Mouse (Mus musculus): Measurements from ENCODE around the gene Mlec.

The Mlec gene

DNA sequence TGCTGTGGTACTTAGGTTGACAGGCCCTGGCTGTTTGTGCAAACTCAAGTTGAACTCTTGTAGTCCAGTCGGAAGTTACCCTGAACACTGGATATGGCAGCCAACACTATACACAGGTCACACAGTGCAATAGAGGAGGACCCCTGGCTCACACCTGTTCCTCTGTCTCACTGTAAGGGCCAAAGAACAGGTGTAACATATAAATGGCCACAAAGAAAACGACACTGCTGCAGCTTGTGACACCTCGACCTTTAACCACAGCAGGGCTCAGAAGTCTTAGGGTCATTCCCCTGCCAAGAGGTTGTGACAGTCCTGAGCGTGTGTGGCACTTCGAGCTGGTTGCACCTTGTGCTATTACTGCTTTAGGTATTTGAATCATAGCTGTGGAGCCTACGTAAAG lies 57.5 kb downstream of the Mlec start:
- Histone ChIP-seq H3K27me3 (ENCODE audit: control insufficient read depth, insufficient read depth, low read length, poor library complexity, severe bottlenecking) (no peaks in the 10 kb centered on the region), H3K36me3 (ENCODE audit: control insufficient read depth, insufficient read depth, low read length, poor library complexity, severe bottlenecking) (peaks cover 5% of the 10 kb centered on the region; the same call in 1 of the 2 replicates)
- no peak for DNase-seq (ENCODE audit: low read depth, low spot score)

DNA sequence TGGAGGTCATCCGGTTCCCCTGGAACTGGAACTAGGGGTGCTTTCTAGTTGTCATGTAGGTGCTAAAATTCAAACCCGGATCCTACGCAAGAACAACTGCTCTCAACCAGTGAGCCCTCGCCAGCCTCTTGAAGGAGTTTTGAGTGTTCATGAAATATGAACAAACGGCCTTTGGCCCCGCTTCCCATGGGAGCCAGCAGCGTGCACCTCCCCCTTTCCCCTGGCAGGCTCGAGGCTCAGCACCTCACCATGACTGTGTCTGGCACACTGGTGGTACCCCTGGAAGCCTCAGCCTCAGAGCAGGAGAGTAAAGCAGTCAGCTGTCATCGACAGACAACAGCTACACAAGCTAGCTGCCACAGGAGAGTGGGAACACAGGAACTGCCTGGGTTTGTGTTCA lies 58.0 kb downstream of the Mlec start:
- Histone ChIP-seq H3K27me3 (ENCODE audit: control insufficient read depth, insufficient read depth, low read length, poor library complexity, severe bottlenecking) (no peaks in the 10 kb centered on the region), H3K36me3 (ENCODE audit: control insufficient read depth, insufficient read depth, low read length, poor library complexity, severe bottlenecking) (peaks cover 6% of the 10 kb centered on the region; the same call in 1 of the 2 replicates)
- DNase-seq (ENCODE audit: low read depth, low spot score): no peak

DNA sequence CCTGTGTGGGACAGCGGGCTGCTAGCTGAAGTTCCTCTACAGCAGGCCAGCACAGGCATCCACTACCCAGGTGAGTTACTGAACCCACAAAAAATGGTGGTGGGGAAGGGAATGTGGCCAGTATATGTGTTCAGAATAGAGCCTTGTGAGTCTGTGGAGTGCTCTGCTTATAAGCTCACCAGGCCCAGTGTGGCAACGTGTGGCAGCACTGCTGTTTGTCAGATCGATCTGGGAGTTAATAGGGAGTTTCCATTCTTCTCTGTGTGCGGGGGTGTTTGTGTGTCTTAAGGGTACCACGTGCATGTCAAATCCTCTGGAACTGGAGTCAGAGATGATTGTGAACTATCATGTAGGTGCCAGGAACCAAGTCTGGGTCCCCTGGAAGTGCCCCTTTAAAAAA lies 58.4 kb downstream of the Mlec start:
- no peaks in the 10 kb centered on the region for H3K27me3 ChIP-seq (ENCODE audit: control insufficient read depth, insufficient read depth, low read length, poor library complexity, severe bottlenecking)
- no peak for DNase-seq (ENCODE audit: low read depth, low spot score)
- peaks cover 6% of the 10 kb centered on the region; the same call in 1 of the 2 replicates for H3K36me3 ChIP-seq (ENCODE audit: control insufficient read depth, insufficient read depth, low read length, poor library complexity, severe bottlenecking)

DNA sequence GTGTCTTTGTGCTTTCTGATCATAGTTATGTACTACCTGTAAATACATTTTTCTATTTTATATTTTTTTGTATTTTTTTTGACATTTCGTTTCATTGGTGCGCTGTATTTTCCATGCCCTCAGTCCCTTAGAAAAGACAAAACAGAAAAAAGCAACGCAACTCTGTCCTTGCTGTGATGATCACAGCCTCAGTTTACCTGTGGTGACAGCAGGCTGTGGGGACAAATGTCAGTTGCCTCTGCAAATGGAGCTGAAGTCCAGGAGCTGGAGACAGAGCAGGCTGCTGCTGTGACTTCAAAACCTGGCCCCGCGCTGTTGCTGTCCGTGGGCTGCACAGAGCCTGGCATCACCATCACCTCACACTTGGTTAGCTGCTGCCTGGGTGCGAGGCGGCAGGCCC lies 59.8 kb downstream of the Mlec start, which contains the start of gene Gm10401:
Gene Gm10401 (minus strand): TSS at position 101 of the 400 bp plus-strand sequence.
- Histone ChIP-seq H3K27me3 (ENCODE audit: control insufficient read depth, insufficient read depth, low read length, poor library complexity, severe bottlenecking) (no peaks in the 10 kb centered on the region), H3K36me3 (ENCODE audit: control insufficient read depth, insufficient read depth, low read length, poor library complexity, severe bottlenecking) (peaks cover 6% of the 10 kb centered on the region; the same call in 1 of the 2 replicates)
- DNase-seq (ENCODE audit: low read depth, low spot score): no peak
